Mouse (Mus musculus): Measurements from ENCODE around the gene Gm11627. TPM values are rescaled to one million over a fixed set of nuclear protein-coding genes. Genes with fewer than 3 reads are reported as not detected.
"Not testable (repeated sequence)": the region's sequence is repeated elsewhere in the genome, so short reads cannot be mapped to it uniquely, and the experiment has no call there.

The Gm11627 gene
- polyA plus RNA-seq, 1 experiment from 2014 or later = 8.2 TPM

DNA sequence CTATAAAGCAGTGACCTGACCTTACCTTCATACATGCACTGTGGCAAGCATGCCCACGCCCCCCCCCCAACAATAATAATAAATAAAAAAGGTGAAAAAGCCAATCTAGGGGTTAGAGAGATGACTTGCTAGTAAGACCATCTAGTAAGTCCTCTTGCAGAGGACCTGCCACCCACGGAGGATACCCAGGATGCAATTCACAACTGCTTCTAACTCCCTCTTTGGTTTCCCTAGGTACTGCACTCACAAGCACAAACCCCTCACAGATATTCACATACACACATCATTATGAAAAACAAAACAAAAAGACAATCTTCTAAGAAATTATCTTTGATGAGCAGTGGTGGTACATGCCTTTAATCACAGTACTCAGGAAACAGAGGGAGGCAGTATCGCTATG lies 27.2 kb downstream of the Gm11627 start:
- H3K4me2 ChIP-seq (replicated peaks) = no peak overlapping the region
- ATAC-seq (replicated peaks) = no peak
- WGBS = 91% methylated on average over 3 of the region's 3 CpGs

DNA sequence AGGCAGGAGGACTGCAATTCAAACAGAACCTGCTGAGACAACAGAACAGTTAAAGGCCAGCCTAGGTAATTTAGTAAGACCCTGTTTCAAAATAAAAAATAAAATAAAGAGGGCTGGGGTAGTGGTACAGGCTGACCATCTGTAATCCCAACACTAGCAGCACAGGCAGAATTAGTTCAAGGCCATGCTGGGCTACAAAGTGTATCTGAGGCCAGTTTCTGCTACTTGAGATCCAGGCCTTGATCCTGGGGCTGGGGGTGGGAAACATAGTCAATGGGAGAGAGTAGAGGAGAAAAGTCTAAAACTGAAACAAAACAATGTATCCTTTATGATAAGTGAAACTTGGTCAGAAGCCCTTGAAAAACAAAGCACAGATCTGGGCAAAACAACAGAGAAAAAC lies 28.1 kb downstream of the Gm11627 start:
- H3K27me3 ChIP-seq = no peaks in the 10 kb centered on the region
- no peak overlapping the region for H3K9ac ChIP-seq (replicated peaks)
- H3K4me1 ChIP-seq = peaks cover 42% of the 10 kb centered on the region
- no peak overlapping the region for H3K4me2 ChIP-seq (replicated peaks)
- H3K4me3 ChIP-seq = no peak overlapping the region
- no peak for ATAC-seq (replicated peaks)
- H3K9me3 ChIP-seq = no peaks in the 10 kb centered on the region
- H3K27ac ChIP-seq (replicated peaks) = no peak overlapping the region
- no peaks in the 10 kb centered on the region for H3K36me3 ChIP-seq

More for the DNA sequence above, 27.2 kb downstream of the Gm11627 start:
- Histone ChIP-seq H3K27me3 (no peaks in the 10 kb centered on the region), H3K4me1 (peaks cover 46% of the 10 kb centered on the region), H3K4me3 (no peak overlapping the region), H3K9ac (replicated peaks) (no peak overlapping the region), H3K36me3 (no peaks in the 10 kb centered on the region), H3K9me3 (no peaks in the 10 kb centered on the region), H3K27ac (replicated peaks) (no peak overlapping the region)

DNA sequence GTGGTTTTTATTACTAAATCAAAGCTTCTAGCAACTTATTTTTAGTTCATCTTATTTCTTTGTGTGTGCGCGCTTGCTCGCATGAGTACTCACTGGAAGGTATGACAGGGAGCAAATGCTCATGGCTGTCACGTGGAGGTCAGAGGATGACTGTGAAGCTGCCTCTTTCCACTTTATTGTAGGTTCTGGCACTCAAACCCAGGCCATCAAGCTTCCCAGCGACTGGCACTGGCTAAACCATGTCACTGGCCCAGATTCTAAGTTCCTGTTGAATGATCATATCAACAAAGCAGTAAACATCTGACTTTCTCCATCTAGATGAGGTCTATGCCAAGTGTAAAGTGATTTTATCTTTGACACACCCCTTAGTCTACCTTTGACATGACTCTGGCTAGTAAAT lies 37.8 kb downstream of the Gm11627 start:
- Histone ChIP-seq H3K27ac (replicated peaks) (no peak overlapping the region), H3K4me2 (replicated peaks) (no peak overlapping the region), H3K4me1 (0 out of 2 replicates have a peak, but pooled peaks cover 5% of the 10 kb centered on the region), H3K9me3 (no peaks in the 10 kb centered on the region), H3K27me3 (no peaks in the 10 kb centered on the region), H3K36me3 (peaks cover 7% of the 10 kb centered on the region; the same call in 1 of the 2 replicates), H3K4me3 (no peak overlapping the region), H3K9ac (replicated peaks) (no peak overlapping the region)
- WGBS = 92% methylated on average over 5 of the region's 5 CpGs
- ATAC-seq (replicated peaks) = no peak

DNA sequence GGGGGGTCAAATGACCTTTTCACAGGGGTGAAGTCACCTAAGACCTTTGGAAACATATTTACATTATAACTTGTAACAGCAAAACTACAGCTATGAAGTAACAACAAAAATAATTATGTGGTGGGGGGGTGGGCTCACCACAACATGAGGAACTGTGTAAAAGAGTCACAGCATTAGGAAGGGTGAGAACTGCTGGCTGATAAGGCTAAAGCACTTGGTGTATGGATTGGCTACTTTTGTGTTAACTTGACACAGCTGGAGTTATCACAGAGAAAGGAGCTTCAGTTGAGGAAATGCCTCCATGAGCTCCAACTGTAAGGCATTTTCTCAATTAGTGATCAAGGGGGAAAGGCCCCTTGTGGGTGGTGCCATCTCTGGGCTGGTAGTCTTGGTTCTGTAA lies 39.0 kb downstream of the Gm11627 start:
- H3K4me3 ChIP-seq; H3K27me3 ChIP-seq; H3K27ac ChIP-seq (replicated peaks); H3K36me3 ChIP-seq; H3K4me1 ChIP-seq; H3K9me3 ChIP-seq; H3K9ac ChIP-seq (replicated peaks); H3K4me2 ChIP-seq (replicated peaks); ATAC-seq (replicated peaks): not testable (repeated sequence)

DNA sequence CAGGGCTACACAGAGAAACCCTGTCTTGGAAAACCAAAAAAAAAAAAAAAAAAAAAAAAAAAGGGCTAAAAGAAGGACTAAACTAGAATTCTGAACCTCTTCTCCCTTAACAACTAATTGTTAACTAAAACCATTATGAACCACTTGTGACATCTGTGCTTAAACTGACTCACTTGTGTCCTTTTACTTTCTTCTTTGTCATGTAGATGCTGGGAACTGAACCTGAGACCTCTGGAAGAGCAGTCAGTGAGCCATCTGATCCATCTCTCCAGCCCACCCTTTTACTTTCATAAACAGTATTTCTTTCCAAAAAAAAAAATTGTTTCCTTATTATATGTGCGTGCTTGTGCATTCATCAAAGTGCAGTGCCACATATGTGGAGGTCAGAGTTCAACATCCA lies 39.6 kb downstream of the Gm11627 start:
- 71% methylated on average over 1 of the region's 1 CpGs for WGBS

DNA sequence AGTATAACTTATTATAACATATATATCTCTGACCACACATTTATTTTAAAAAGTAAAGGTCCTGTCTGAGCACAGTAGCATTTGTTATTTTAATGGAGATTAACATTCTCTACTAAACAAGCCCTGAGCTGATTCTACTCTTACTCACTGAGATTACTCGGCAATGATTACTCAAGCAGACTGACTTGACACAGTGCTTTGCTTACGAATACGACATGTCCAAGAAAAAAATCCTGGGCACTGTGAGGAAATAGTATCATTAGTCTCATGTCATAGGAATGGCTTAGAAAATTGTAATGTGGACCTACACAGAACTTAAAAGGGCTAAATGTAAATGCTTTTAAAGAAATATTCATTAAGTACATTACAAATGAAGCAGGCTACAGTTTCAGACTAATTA lies 43.1 kb downstream of the Gm11627 start:
- no peak overlapping the region for H3K9ac ChIP-seq (replicated peaks)
- H3K27me3 ChIP-seq = no peaks in the 10 kb centered on the region
- WGBS = 36% methylated on average over 3 of the region's 3 CpGs
- no peak overlapping the region for H3K4me2 ChIP-seq (replicated peaks)
- ATAC-seq (replicated peaks) = no peak
- 0 out of 2 replicates have a peak overlapping the region, but pooled peaks have one; percentile 15 for H3K27ac ChIP-seq (replicated peaks)
- 0 out of 2 replicates have a peak, but pooled peaks cover 13% of the 10 kb centered on the region for H3K4me1 ChIP-seq
- H3K9me3 ChIP-seq = no peaks in the 10 kb centered on the region
- H3K4me3 ChIP-seq = no peak overlapping the region
- H3K36me3 ChIP-seq = peaks cover 9% of the 10 kb centered on the region; the same call in 1 of the 2 replicates

More for the DNA sequence above, 39.6 kb downstream of the Gm11627 start:
- H3K9me3 ChIP-seq = no peaks in the 10 kb centered on the region
- peaks cover 9% of the 10 kb centered on the region; the same call in 1 of the 2 replicates for H3K36me3 ChIP-seq
- 0 out of 2 replicates have a peak, but pooled peaks cover 6% of the 10 kb centered on the region for H3K4me1 ChIP-seq
- no peak overlapping the region for H3K9ac ChIP-seq (replicated peaks)
- ATAC-seq (replicated peaks) = no peak
- H3K4me3 ChIP-seq = no peak overlapping the region
- H3K27ac ChIP-seq (replicated peaks) = no peak overlapping the region
- no peaks in the 10 kb centered on the region for H3K27me3 ChIP-seq
- H3K4me2 ChIP-seq (replicated peaks) = no peak overlapping the region

DNA sequence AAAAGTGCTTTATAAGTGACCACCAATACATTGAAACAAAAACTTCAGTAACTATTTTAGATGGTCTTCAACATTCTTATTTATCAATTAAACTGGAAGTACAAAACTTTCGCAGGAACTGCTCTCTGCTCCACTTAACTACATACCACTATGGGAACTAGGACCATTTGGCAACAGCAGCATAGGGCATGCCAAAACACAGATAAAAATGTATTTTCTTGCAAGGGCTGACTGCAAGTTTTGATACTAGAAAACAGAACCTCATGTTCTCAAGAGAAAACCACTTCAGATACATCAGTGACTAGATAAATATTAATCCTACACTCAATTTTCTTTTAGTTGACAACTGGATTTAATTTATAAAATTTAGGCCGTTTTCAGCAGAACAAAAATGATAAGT lies 45.2 kb downstream of the Gm11627 start:
- Histone ChIP-seq H3K4me2 (replicated peaks) (no peak overlapping the region), H3K4me3 (no peak overlapping the region), H3K27ac (replicated peaks) (no peak overlapping the region), H3K27me3 (no peaks in the 10 kb centered on the region), H3K9me3 (no peaks in the 10 kb centered on the region), H3K4me1 (0 out of 2 replicates have a peak, but pooled peaks cover 14% of the 10 kb centered on the region), H3K9ac (replicated peaks) (no peak overlapping the region), H3K36me3 (peaks cover 9% of the 10 kb centered on the region; the same call in 1 of the 2 replicates)
- 95% methylated on average over 2 of the region's 2 CpGs for WGBS
- ATAC-seq (replicated peaks) = no peak

DNA sequence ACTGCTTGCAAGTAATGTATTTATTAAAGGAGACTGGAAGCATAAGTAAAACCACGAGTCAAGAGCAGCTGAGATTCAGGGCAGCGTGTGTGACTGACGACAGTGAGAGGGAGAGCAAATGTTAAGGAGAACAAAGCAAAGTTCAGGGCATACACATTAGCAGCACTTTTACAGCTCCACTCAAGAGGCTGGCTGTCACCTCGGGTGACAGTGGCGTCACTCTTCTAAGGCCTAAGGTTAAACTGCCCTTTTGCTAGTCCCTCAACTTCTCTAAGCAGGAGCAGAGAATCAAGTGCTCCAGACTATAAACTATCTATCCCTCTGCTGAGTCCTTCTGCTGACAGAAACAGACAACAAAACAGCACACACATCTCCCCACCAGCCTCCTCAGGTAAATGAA lies 47.8 kb downstream of the Gm11627 start:
- no peak overlapping the region for H3K4me3 ChIP-seq
- 0 out of 2 replicates have a peak, but pooled peaks cover 7% of the 10 kb centered on the region for H3K36me3 ChIP-seq
- no peak overlapping the region for H3K27ac ChIP-seq (replicated peaks)
- ATAC-seq (replicated peaks) = no peak
- H3K9me3 ChIP-seq = no peaks in the 10 kb centered on the region
- WGBS = 54% methylated on average over 5 of the region's 5 CpGs
- no peak overlapping the region for H3K9ac ChIP-seq (replicated peaks)
- no peak overlapping the region for H3K4me2 ChIP-seq (replicated peaks)
- H3K4me1 ChIP-seq = peaks cover 15% of the 10 kb centered on the region; the same call in 1 of the 2 replicates
- no peaks in the 10 kb centered on the region for H3K27me3 ChIP-seq

Other genes starting within 250 kb of the Gm11627 start
- gene Slc4a1, start 213.3 kb downstream of the Gm11627 start, polyA plus RNA-seq (2015; fragmentation: Nextera tagmentation; extraction: Ambion mirVana) = 1.9 and 2.6 TPM in 2 replicates
- 149 and 150 TPM in 2 replicates for gene Rundc3a, start 186.1 kb downstream of the Gm11627 start, polyA plus RNA-seq (2015; fragmentation: Nextera tagmentation; extraction: Ambion mirVana)
- gene Slc25a39, start 171.5 kb downstream of the Gm11627 start, polyA plus RNA-seq (2015; fragmentation: Nextera tagmentation; extraction: Ambion mirVana) = 144 TPM in 2 replicates
- gene Grn, start 149.1 kb downstream of the Gm11627 start, polyA plus RNA-seq (2015; fragmentation: Nextera tagmentation; extraction: Ambion mirVana) = 61.8 and 62.0 TPM in 2 replicates
- 22.5 and 24.3 TPM in 2 replicates for gene Fam171a2, start 131.8 kb downstream of the Gm11627 start, polyA plus RNA-seq (2015; fragmentation: Nextera tagmentation; extraction: Ambion mirVana)
- gene Itga2b, start 109.3 kb downstream of the Gm11627 start, polyA plus RNA-seq (2015; fragmentation: Nextera tagmentation; extraction: Ambion mirVana) = 4.0 and 4.7 TPM in 2 replicates
- 77.6 and 80.8 TPM in 2 replicates for gene Gpatch8, start 23.1 kb downstream of the Gm11627 start, polyA plus RNA-seq (2015; fragmentation: Nextera tagmentation; extraction: Ambion mirVana)
- gene Fzd2, start 24.9 kb upstream of the Gm11627 start, polyA plus RNA-seq (2015; fragmentation: Nextera tagmentation; extraction: Ambion mirVana) = 18.4 and 20.3 TPM in 2 replicates
- 0.08 and 0.10 TPM in 2 replicates for gene Meioc, start 84.3 kb upstream of the Gm11627 start, polyA plus RNA-seq (2015; fragmentation: Nextera tagmentation; extraction: Ambion mirVana)
- gene Ccdc43, start 118.3 kb upstream of the Gm11627 start, polyA plus RNA-seq (2015; fragmentation: Nextera tagmentation; extraction: Ambion mirVana) = 44.9 and 48.3 TPM in 2 replicates
- 22.1 and 25.6 TPM in 2 replicates for gene Adam11, start 182.0 kb upstream of the Gm11627 start, polyA plus RNA-seq (2015; fragmentation: Nextera tagmentation; extraction: Ambion mirVana)
- gene Gjc1, start 240.2 kb upstream of the Gm11627 start, polyA plus RNA-seq (2015; fragmentation: Nextera tagmentation; extraction: Ambion mirVana) = 54.4 and 55.0 TPM in 2 replicates